Mouse (Mus musculus) mature B cell (primary cell): Measurements from ENCODE around the gene Cpm.
"Not testable (repeated sequence)": the region's sequence is repeated elsewhere in the genome, so short reads cannot be mapped to it uniquely, and the experiment has no call there.

Experiments used
- in situ Hi-C: fragments of 300-500 bp; cut with MboI; formaldehyde crosslinking; loops from 2 replicates; pipeline ENCODE4 v1.14.3; 2019

Gene Cpm

GRCm38 (mm10) chr10:117703506-117703905, 74.2 kb downstream of the Cpm start:
- in situ Hi-C loops: no loop called here

DNA sequence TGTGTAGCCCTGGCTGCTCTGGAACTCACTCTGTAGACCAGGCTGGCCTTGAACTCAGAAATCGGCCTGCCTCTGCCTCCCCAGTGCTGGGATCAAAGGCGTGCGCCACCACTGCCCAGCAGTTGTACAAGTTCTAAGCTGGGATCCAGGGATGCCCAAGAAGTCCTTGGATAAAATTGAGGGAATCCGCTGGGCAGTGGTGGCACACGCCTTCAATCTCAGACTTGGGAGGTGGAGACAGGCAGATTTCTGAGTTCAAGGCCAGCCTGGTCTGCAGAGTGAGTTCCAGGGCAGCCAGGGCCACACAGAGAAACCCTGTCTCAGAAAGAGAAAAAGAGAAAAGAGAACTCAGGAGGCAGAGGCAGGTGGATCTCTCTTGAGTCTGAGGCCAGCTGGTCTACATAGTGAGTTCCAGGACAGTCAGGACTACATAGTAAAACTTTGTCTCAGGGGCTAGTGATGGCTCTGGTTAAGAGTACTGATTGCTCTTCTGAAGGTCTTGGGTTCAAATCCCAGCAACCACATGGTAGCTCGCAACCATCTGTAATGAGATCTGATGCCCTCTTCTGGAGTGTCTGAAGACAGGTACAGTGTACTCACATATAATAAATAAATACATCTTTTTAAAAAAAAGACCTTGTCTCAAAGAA, 75.1 kb downstream of the Cpm start:
- in situ Hi-C loops: not testable (repeated sequence)

DNA sequence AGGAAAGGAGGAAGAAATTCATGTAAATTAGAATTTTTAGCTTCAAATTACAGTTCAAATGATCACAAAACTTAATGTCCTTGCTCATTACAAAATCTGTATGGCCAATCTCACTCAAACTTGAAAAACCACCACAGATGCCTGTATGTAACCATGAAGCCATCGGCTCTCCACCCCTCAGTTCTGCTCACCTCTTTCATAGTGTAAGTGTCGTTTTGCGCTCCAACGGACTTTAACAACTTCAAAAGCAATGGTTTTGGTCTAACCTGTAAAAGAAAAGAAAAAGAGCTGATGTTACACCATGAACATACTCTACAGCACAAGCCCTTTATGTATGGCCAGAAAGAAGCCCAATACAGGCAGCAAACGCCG, 75.7 kb downstream of the Cpm start:
- in situ Hi-C loops: no loop called here

DNA sequence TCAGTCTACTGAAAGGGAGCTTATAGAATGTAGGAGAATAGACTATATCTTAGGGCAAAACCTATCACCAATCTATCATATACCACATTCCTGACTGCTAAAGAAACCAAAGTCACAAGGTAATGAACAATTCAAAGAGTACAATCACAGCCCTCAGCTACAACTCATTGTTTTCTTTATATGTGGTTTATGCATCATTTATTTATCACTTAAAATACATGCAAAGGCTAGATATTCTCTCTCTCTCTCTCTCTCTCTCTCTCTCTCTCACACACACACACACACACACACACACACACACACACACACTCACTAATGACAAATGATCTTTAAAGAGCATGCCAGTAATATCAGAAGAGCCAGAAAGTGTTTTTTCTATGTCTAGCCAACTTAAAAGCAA, 76.5 kb downstream of the Cpm start:
- in situ Hi-C loops: no loop called here

GRCm38 (mm10) chr10:117706440-117706839, 77.1 kb downstream of the Cpm start:
- in situ Hi-C loops: no loop called here

GRCm38 (mm10) chr10:117707114-117707838, 78.0 kb downstream of the Cpm start:
- in situ Hi-C loops: no loop called here

DNA sequence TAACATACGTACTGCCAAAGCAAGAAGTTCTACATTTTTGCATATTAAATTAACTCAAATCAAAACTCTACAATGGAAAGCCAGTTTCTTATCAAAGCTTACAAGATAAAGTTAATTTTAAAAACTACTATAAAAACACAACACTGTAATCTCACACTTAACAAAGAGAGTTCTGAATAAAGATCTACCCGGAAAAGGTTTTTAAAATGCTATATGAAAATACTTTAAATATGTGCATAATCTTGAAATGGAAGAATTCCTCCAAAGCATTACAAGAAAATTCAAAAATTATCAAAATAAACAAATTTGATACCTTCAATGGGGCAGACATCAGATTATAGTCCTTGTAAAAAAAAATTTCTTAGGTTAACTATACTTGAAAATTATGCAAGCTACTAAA, 79.1 kb downstream of the Cpm start:
- in situ Hi-C loops: no loop called here

DNA sequence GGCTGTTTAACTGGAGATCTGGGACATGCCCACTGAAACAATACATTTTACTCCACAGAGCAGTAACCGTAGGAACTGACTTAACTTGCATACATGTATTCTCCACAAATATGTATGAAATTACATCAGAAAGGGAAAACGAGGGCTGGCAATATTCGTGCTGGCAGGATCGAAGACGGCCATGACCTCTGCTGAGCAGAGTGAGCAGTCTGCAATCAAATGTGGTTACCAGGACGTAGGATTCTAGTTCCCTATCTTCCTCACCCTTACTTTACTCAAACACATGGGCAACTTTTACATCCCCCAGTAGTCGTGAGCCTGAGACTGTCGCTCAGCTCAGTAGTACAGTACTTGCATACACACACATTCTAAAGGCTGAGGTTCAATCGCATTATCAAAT, 79.6 kb downstream of the Cpm start:
- in situ Hi-C loops: no loop called here

GRCm38 (mm10) chr10:117709326-117709830, 80.1 kb downstream of the Cpm start:
- in situ Hi-C loops: no loop called here

GRCm38 (mm10) chr10:117709930-117710603, 80.8 kb downstream of the Cpm start:
- in situ Hi-C loops: no loop called here

- in situ Hi-C loops: no loop called here
These were observed 81.4 kb downstream of the Cpm start, which contains the start of gene Mdm2 for GRCm38 (mm10) chr10:117710604-117711141. Gene Mdm2 (minus strand): TSS chr10:117710758.

DNA sequence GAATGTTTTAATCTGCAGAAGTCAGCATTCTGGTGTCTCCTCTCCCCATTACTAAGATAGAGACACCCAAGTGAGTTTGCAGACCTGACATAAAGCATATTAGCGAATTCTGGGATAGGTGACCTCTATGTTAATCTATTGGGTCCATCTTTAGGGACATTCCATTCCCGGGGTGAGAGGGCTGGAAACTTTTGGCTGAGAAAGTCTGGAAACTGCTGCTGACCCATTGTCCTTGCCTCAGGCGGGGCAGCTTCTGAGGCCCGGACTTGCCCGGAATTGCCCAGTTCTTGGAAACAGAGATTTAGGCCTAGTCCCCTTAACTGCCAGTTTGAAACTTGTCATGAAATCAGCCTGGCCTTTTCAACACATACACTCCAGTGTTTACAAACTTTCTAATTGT, 82.1 kb downstream of the Cpm start:
- in situ Hi-C loops: no loop called here

- in situ Hi-C loops: no loop called here
These were observed 83.0 kb downstream of the Cpm start for GRCm38 (mm10) chr10:117712191-117712754.

DNA sequence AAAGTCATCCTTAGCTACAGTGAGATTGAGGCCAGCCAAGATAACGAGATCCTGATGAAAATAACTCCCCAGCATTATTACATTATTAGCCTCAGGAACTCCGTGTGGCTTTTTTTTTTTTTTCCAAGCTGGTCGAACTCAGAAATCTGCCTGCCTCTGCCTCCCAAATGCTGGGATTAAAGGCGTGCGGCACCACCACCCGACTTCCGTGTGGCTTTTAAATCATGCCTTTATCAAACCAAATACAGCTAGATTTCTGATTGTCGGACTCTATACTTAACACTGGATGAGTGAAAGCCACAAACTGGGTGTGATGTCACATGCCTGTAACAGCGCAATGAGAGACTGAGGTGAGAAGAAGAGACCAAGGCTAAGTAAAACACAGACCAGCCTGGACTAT, 83.6 kb downstream of the Cpm start:
- in situ Hi-C loops: no loop called here

- in situ Hi-C loops: no loop called here
These were observed 84.2 kb downstream of the Cpm start for GRCm38 (mm10) chr10:117713466-117713865.

DNA sequence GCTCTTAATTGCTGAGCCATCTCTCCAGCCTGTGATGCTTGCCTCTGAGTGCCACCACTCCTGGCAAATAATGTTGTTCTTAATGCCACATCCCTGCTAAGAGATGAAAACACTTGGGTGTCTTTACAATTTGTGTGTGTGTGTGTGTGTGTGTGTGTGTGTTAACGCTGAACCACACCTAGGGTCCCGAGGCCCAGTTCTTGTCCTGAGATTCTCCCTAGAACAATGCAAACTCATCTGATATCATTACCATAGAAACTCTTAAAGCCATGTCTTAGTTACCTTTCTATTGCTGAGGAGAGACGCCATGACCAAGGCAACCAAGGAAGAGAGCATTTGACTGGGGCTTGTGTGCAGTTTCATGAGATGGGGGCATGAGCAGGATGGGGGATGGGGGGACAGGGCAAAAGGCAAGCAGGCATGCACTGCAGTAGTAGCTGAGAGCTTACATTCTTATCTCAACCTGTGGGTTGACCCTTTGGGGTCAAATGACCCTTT, 84.8 kb downstream of the Cpm start:
- in situ Hi-C loops: no loop called here

- in situ Hi-C loops: no loop called here
These were observed 85.7 kb downstream of the Cpm start for GRCm38 (mm10) chr10:117714928-117715500.

- in situ Hi-C loops: not testable (repeated sequence)
These were observed 86.4 kb downstream of the Cpm start for GRCm38 (mm10) chr10:117715654-117716053.

GRCm38 (mm10) chr10:117716686-117717085, 87.4 kb downstream of the Cpm start:
- in situ Hi-C loops: no loop called here

DNA sequence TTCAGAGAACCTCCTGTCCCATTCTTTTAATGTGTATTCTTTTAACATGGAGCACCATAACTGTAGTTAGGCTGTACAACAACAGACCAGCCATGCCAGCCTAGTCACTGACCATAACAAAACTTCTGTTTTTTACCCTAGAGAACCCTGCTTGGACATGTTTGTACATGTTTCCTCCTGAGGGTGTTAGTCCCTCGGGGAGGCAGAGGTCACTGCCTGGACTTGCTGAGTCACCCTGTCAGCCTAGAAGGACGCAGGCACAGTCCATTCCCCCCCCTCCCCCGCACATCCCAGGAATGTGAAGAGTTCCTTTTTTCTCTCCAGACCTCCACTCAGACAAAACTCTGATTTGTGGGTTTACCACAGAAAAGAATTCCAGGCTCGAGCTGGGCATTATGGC, 88.3 kb downstream of the Cpm start:
- in situ Hi-C loops: no loop called here
